ENCODE assay signal across 12 mouse cellular contexts in the genomic region with DNA sequence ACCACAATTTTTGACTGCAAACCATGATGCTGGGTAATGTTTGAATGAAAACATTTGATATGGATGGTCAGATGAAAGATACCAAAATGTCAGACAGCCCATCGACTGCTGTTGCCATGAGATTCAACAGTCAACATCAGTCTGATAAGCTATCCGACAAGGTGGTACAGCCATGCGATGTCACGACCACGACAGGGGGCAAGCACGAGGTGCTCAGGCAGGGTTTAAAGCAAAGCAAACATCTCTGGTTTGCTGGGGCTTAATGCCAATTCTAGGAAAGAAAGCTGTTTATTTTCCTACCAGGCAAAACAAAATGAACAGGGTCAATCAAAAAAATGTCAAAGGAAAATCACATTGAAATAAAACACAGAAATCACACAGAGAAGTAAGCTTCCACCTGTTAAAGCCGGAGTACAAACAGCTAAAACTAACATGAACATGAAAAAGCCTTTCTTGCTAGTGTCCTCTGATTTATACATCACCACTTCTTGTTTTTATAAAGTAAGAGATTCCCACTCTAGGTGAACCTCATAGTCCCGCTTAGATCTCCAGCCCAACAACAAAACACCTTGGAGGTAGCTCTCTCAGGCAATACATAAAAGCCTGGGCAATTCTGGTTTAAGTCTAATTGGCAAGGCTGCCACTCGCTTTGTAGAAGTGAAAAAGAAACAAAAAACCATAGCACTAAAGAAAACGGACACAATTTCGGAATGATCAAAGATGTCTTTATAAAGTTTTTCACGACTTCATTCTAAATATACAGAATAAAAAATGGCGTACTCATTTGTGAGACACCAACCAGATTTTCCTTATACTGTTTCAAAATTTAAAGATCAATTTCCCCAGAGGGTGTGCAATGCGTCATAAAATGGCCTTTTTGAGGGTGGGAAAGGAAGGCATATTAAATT. TPM values are rescaled to one million over a fixed set of nuclear protein-coding genes. Genes with fewer than 3 reads are reported as not detected.
DNase-seq lines count a peak whose midpoint lies in the region; ATAC-seq and TF ChIP-seq lines count a peak whose summit lies in the region.
"Had no signal": no experiment of that assay in that cellular context is flagged by ENCODE, and none has a peak within 500 bp of the region (broad histone marks: within the 10 kb centered on the region; RNA-seq: fewer than 3 reads in every experiment).

No protein-coding gene starts in this region.

- no peak for ATAC-seq in heart, embryonic 12.5 days (ENCODE audit: insufficient number of reproducible peaks, low FRiP score)

- no peaks in the 10 kb centered on the region for H3K36me3 ChIP-seq in heart, embryonic 12.5 days
- H3K36me3 ChIP-seq in spleen, adult 2 months (ENCODE audit: control insufficient read depth, insufficient read depth, low read length), result 0 out of 2 replicates have a peak, but pooled peaks cover 2% of the 10 kb centered on the region
- peaks cover 12% of the 10 kb centered on the region for H3K36me3 ChIP-seq in liver, adult 2 months (ENCODE audit: control insufficient read depth, insufficient read depth, low read length)
- H3K36me3 ChIP-seq in limb, embryonic 10.5 days, result peaks cover 9% of the 10 kb centered on the region

- H3K27ac ChIP-seq in heart, embryonic 12.5 days (ENCODE audit: poor library complexity, severe bottlenecking), result peak overlapping the region; percentile 95
- peak overlapping the region; percentile 27 for H3K27ac ChIP-seq in spleen, adult 2 months (ENCODE audit: insufficient read depth, low read length)
- peak overlapping the region; percentile 98 for H3K27ac ChIP-seq in liver, adult 2 months (replicated peaks; ENCODE audit: insufficient read depth, low read depth, low read length)
- no peak overlapping the region for H3K27ac ChIP-seq in limb, embryonic 10.5 days

- peaks cover 44% of the 10 kb centered on the region for H3K4me1 ChIP-seq in heart, embryonic 12.5 days (replicated peaks)
- H3K4me1 ChIP-seq in spleen, adult 2 months (ENCODE audit: control insufficient read depth, insufficient read depth, insufficient read length), result peaks cover 21% of the 10 kb centered on the region
- peaks cover 24% of the 10 kb centered on the region for H3K4me1 ChIP-seq in liver, adult 2 months (ENCODE audit: control insufficient read depth, insufficient read depth, low read length)
- H3K4me1 ChIP-seq in limb, embryonic 10.5 days, result peaks cover 27% of the 10 kb centered on the region

- no peaks in the 10 kb centered on the region for H3K27me3 ChIP-seq in heart, embryonic 12.5 days (replicated peaks)
- no peaks in the 10 kb centered on the region for H3K27me3 ChIP-seq in spleen, adult 2 months (ENCODE audit: control insufficient read depth, insufficient read depth, low read length)
- H3K27me3 ChIP-seq in liver, adult 2 months (ENCODE audit: control insufficient read depth, insufficient read depth, low read length), result no peaks in the 10 kb centered on the region
- no peaks in the 10 kb centered on the region for H3K27me3 ChIP-seq in limb, embryonic 10.5 days (ENCODE audit: low read depth, poor library complexity, severe bottlenecking)

- H3K4me3 ChIP-seq in heart, embryonic 12.5 days, result peak overlapping the region; percentile 67
- H3K4me3 ChIP-seq in spleen, adult 2 months (ENCODE audit: extremely low read depth, insufficient read depth, insufficient read length), result peak overlapping the region; percentile 15; the same call in 1 of the 2 replicates
- H3K4me3 ChIP-seq in liver, adult 2 months (ENCODE audit: insufficient read depth, low read depth, low read length), result peak overlapping the region; percentile 95
- no peak overlapping the region for H3K4me3 ChIP-seq in limb, embryonic 10.5 days
- H3K4me3 ChIP-seq: erythroblast, embryonic 14.5 days had no signal

- H3K9me3 ChIP-seq in heart, embryonic 12.5 days (replicated peaks), result no peaks in the 10 kb centered on the region
- no peaks in the 10 kb centered on the region for H3K9me3 ChIP-seq in limb, embryonic 10.5 days (replicated peaks)

- DNase-seq in heart, adult 11 months, result no peak
- DNase-seq in spleen, adult 2 months (ENCODE audit: low read depth in 1 of 2, low spot score in 2 of 2), result no peak
- DNase-seq in spleen, postnatal 14 days (ENCODE audit: low spot score in 2 of 2), result no peak
- DNase-seq in liver, adult 2 months (ENCODE audit: extremely low read depth, low read depth, low spot score), result peak; percentile 82
- DNase-seq in right cerebral cortex, postnatal 4 days, result no peak
- no peak for DNase-seq in limb, embryonic 10.5 days (ENCODE audit: low spot score)
- no peak for DNase-seq in ovary, postnatal 14 days (ENCODE audit: low spot score)
- DNase-seq: adrenal gland, postnatal 10 days; cerebellum, postnatal 10 days; kidney, postnatal 14 days had no signal

- peak overlapping the region; percentile 58 for H3K4me2 ChIP-seq in heart, embryonic 12.5 days

- WGBS in heart, embryonic 12.5 days, result 67% methylated on average over 14 of the region's 14 CpGs
- 36% methylated on average over 14 of the region's 14 CpGs for WGBS in spleen, adult 2 months
- 21% methylated on average over 14 of the region's 14 CpGs for WGBS in liver, adult 2 months
- 94% methylated on average over 14 of the region's 14 CpGs for WGBS in limb, embryonic 10.5 days

- no peaks in the 10 kb centered on the region; the same call in 1 of the 2 replicates for H3K79me2 ChIP-seq in liver, adult 2 months (ENCODE audit: control insufficient read depth, insufficient read depth, low read length)

- TF ChIP-seq POLR2A in spleen, adult 2 months (IDR thresholded peaks at IDR 0.05; ENCODE audit: low read depth, low read length), result no peak
- TF ChIP-seq POLR2A in liver, adult 2 months (IDR thresholded peaks at IDR 0.05; ENCODE audit: extremely low read depth, insufficient read depth, low read length), result no peak

- TF ChIP-seq CTCF in spleen, adult 2 months (IDR thresholded peaks at IDR 0.05; ENCODE audit: extremely low read depth, insufficient read depth, insufficient read length, insufficient replicate concordance), result no peak
- TF ChIP-seq CTCF in liver, adult 2 months (IDR thresholded peaks at IDR 0.05; ENCODE audit: low read depth, low read length), result no peak

- H3K9ac ChIP-seq in heart, embryonic 12.5 days, result peak overlapping the region; percentile 40; the same call in 1 of the 2 replicates
- peak overlapping the region; percentile 75 for H3K9ac ChIP-seq in liver, adult 2 months (ENCODE audit: low read depth, low read length)

RNA-seq across cellular contexts. Expression of a gene that starts 39.5 kb away (rescaled TPM):
- 11.1 and 11.4 TPM in 2 replicates for polyA plus RNA-seq in heart, embryonic 12.5 days (2016; fragmentation: Nextera tagmentation; extraction: Ambion mirVana)
- 2.1 and 2.2 TPM in 2 replicates for polyA plus RNA-seq in spleen, adult 2 months (2012; rRNA removed)
- 2.6 and 4.3 TPM in 2 replicates for total RNA-seq in liver, adult 2 months (2014; rRNA removed)
- polyA plus RNA-seq in liver, adult 2 months (2012; rRNA removed), result 1.7 and 2.0 TPM in 2 replicates
- 9.8 and 10.8 TPM in 2 replicates for polyA plus RNA-seq in limb, embryonic 10.5 days (2016; fragmentation: Nextera tagmentation; extraction: Ambion mirVana)

RNA-seq across cellular contexts. Expression of a gene that starts 39.6 kb away (rescaled TPM):
- polyA plus RNA-seq in heart, embryonic 12.5 days (2016; fragmentation: Nextera tagmentation; extraction: Ambion mirVana), result 56.8 and 57.1 TPM in 2 replicates
- polyA plus RNA-seq in spleen, adult 2 months (2012; rRNA removed), result 5.4 and 5.9 TPM in 2 replicates
- 14.4 TPM in 2 replicates for total RNA-seq in liver, adult 2 months (2014; rRNA removed)
- polyA plus RNA-seq in liver, adult 2 months (2012; rRNA removed), result 6.2 and 6.3 TPM in 2 replicates
- 47.3 and 64.3 TPM in 2 replicates for polyA plus RNA-seq in limb, embryonic 10.5 days (2016; fragmentation: Nextera tagmentation; extraction: Ambion mirVana)
